Mouse (Mus musculus): ENCODE results near the gene Lrig1. TPM values are rescaled to one million over a fixed set of nuclear protein-coding genes. Genes with fewer than 3 reads are reported as not detected.

Lrig1 gene
- polyA plus RNA-seq, 1 experiment from 2014 or later: 23.5 TPM

DNA sequence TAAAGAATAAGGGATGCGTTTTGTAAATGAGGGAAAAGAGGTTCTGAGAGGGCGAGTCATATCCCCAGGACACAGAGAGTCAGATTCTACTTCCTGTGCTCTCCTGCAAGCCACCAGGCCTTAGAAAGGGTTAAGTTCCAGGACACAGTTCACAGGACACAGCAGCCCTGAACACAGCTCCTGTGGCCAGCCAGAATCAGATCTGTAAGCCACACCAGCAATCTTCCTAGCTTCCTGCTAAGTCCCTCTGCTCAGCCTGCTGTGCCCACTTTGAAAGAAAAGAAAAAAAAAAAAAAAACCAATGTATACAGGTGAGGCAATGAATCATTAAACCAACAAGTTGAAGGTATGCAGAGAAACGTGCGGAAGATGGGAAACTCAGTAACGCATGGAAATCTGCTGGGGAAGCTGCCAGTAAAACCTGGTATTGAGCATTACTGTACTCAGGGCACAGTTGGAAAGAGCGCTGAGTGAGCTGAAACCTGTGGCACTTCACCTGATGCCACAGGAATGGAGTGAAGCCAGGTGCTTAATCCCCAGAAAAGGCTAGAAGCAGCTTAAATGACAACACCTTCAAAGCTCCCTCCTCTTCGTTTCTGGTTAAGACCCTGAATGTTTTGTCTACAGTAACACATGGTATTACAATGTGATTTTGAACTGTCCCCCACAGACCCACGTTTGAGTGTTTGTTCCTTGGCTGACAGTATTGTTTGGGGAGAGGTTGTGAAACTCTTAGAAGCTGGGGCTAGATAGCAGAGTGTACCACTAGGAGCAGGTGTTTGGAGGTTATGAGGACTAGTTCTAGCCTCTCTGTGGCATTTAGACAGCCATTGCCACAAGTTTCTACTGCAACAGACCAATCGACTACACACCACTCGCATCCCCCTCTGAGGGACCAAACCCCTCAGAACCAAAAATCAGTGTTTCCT, 46.3 kb downstream of the Lrig1 start:
- no peaks in the 10 kb centered on the region for H3K9me3 ChIP-seq (ENCODE audit: control insufficient read depth, low read length)
- H3K4me1 ChIP-seq (ENCODE audit: control insufficient read depth, insufficient read depth, low read length): peaks cover 47% of the 10 kb centered on the region
- no peaks in the 10 kb centered on the region for H3K27me3 ChIP-seq (ENCODE audit: control insufficient read depth, insufficient read depth, low read length)
- no peak for ATAC-seq (ENCODE audit: insufficient number of reproducible peaks, low FRiP score, low TSS enrichment, low read depth)
- H3K4me2 ChIP-seq (ENCODE audit: low read depth, severe bottlenecking): no peak overlapping the region
- no peak overlapping the region for H3K9ac ChIP-seq (ENCODE audit: low read length)
- H3K4me3 ChIP-seq (ENCODE audit: low read depth, low read length): no peak overlapping the region
- 67% methylated on average over 10 of the region's 10 CpGs for WGBS
- H3K27ac ChIP-seq (replicated peaks; ENCODE audit: low read depth, low read length): no peak overlapping the region
- DNase-seq (ENCODE audit: low spot score): no peak
- peaks cover 2% of the 10 kb centered on the region; the same call in 1 of the 2 replicates for H3K36me3 ChIP-seq (ENCODE audit: control insufficient read depth, insufficient read depth, low read length)

DNA sequence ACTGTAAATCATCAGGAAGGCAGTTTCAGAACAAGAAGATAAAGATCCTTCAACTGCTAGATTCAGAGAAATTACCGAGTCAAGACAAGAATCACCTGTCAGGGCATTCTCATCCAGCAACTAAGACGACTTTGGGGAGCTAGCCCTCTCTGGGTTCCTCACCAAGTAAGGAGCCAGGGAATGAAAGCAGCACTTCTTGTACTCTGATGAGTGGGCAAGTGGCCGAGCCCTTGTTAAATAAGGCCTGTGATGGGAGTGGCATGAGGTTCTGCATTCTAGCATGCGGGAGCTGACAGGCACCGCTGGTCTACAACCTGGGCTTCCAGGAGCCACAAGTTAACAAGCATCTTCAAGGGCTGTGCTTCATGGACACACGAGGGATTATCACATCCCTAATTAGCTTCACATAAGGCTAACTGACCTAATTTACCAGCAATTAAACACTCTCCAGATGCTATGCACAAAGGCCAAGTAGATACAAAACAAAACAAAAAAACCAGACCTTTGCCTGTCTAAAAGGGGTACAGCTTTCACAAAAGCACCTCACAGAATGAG, 47.2 kb downstream of the Lrig1 start:
- H3K4me3 ChIP-seq (ENCODE audit: low read depth, low read length): no peak overlapping the region

GRCm38 (mm10) chr6:94651541-94651940, 48.4 kb downstream of the Lrig1 start:
- Histone ChIP-seq H3K4me2 (ENCODE audit: low read depth, severe bottlenecking) (no peak overlapping the region), H3K36me3 (ENCODE audit: control insufficient read depth, insufficient read depth, low read length) (peaks cover 2% of the 10 kb centered on the region; the same call in 1 of the 2 replicates), H3K4me3 (ENCODE audit: low read depth, low read length) (no peak overlapping the region), H3K27me3 (ENCODE audit: control insufficient read depth, insufficient read depth, low read length) (no peaks in the 10 kb centered on the region), H3K9ac (ENCODE audit: low read length) (no peak overlapping the region), H3K9me3 (ENCODE audit: control insufficient read depth, low read length) (no peaks in the 10 kb centered on the region), H3K27ac (replicated peaks; ENCODE audit: low read depth, low read length) (no peak overlapping the region), H3K4me1 (ENCODE audit: control insufficient read depth, insufficient read depth, low read length) (peaks cover 48% of the 10 kb centered on the region)
- 84% methylated on average over 17 of the region's 17 CpGs for WGBS
- no peak for DNase-seq (ENCODE audit: low spot score)
- no peak for ATAC-seq (ENCODE audit: insufficient number of reproducible peaks, low FRiP score, low TSS enrichment, low read depth)

More for the DNA sequence above, 47.2 kb downstream of the Lrig1 start:
- Histone ChIP-seq H3K36me3 (ENCODE audit: control insufficient read depth, insufficient read depth, low read length) (peaks cover 2% of the 10 kb centered on the region; the same call in 1 of the 2 replicates), H3K4me1 (ENCODE audit: control insufficient read depth, insufficient read depth, low read length) (peaks cover 47% of the 10 kb centered on the region), H3K27me3 (ENCODE audit: control insufficient read depth, insufficient read depth, low read length) (no peaks in the 10 kb centered on the region), H3K9ac (ENCODE audit: low read length) (no peak overlapping the region), H3K4me2 (ENCODE audit: low read depth, severe bottlenecking) (no peak overlapping the region), H3K9me3 (ENCODE audit: control insufficient read depth, low read length) (no peaks in the 10 kb centered on the region), H3K27ac (replicated peaks; ENCODE audit: low read depth, low read length) (no peak overlapping the region)
- DNase-seq (ENCODE audit: low spot score): no peak
- WGBS: 49% methylated on average over 6 of the region's 6 CpGs
- no peak for ATAC-seq (ENCODE audit: insufficient number of reproducible peaks, low FRiP score, low TSS enrichment, low read depth)

DNA sequence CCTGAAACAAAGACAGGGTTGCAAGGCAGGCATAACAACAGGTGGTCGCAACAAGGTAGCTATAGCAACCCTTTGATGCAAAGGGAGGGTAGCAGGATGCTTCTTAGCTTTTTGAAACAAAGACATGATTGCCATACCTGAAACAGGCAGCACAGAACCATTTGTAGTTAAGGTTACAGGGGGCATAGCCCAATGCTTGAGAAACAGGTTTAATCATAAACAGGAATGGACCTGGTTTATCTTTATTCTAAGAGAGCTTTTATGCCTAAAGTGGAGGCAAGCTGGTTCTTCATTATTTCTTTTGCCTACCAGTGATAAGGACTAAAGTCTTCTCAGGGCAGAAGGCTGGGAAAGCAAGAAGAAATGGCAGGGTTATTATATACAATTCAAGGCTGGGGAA, 50.3 kb downstream of the Lrig1 start:
- 74% methylated on average over 1 of the region's 1 CpGs for WGBS

GRCm38 (mm10) chr6:94648496-94648895, 51.5 kb downstream of the Lrig1 start:
- Histone ChIP-seq H3K4me2 (ENCODE audit: low read depth, severe bottlenecking) (peak overlapping the region; percentile 30; the same call in 1 of the 2 replicates), H3K9me3 (ENCODE audit: control insufficient read depth, low read length) (no peaks in the 10 kb centered on the region), H3K27me3 (ENCODE audit: control insufficient read depth, insufficient read depth, low read length) (no peaks in the 10 kb centered on the region), H3K27ac (replicated peaks; ENCODE audit: low read depth, low read length) (peak overlapping the region; percentile 66), H3K9ac (ENCODE audit: low read length) (no peak overlapping the region; the same call in 1 of the 2 replicates), H3K4me3 (ENCODE audit: low read depth, low read length) (no peak overlapping the region), H3K36me3 (ENCODE audit: control insufficient read depth, insufficient read depth, low read length) (no peaks in the 10 kb centered on the region), H3K4me1 (ENCODE audit: control insufficient read depth, insufficient read depth, low read length) (peaks cover 64% of the 10 kb centered on the region)
- WGBS: 27% methylated on average over 4 of the region's 4 CpGs
- DNase-seq (ENCODE audit: low spot score) (no peak), ATAC-seq (ENCODE audit: insufficient number of reproducible peaks, low FRiP score, low TSS enrichment, low read depth) (no peak)

More for the DNA sequence above, 50.3 kb downstream of the Lrig1 start:
- H3K27me3 ChIP-seq (ENCODE audit: control insufficient read depth, insufficient read depth, low read length): no peaks in the 10 kb centered on the region
- H3K9ac ChIP-seq (ENCODE audit: low read length): no peak overlapping the region
- H3K4me1 ChIP-seq (ENCODE audit: control insufficient read depth, insufficient read depth, low read length): peaks cover 65% of the 10 kb centered on the region
- H3K27ac ChIP-seq (replicated peaks; ENCODE audit: low read depth, low read length): no peak overlapping the region
- H3K4me3 ChIP-seq (ENCODE audit: low read depth, low read length): no peak overlapping the region
- H3K36me3 ChIP-seq (ENCODE audit: control insufficient read depth, insufficient read depth, low read length): no peaks in the 10 kb centered on the region; the same call in 1 of the 2 replicates
- DNase-seq (ENCODE audit: low spot score): no peak
- no peaks in the 10 kb centered on the region for H3K9me3 ChIP-seq (ENCODE audit: control insufficient read depth, low read length)
- H3K4me2 ChIP-seq (ENCODE audit: low read depth, severe bottlenecking): no peak overlapping the region
- ATAC-seq (ENCODE audit: insufficient number of reproducible peaks, low FRiP score, low TSS enrichment, low read depth): no peak

DNA sequence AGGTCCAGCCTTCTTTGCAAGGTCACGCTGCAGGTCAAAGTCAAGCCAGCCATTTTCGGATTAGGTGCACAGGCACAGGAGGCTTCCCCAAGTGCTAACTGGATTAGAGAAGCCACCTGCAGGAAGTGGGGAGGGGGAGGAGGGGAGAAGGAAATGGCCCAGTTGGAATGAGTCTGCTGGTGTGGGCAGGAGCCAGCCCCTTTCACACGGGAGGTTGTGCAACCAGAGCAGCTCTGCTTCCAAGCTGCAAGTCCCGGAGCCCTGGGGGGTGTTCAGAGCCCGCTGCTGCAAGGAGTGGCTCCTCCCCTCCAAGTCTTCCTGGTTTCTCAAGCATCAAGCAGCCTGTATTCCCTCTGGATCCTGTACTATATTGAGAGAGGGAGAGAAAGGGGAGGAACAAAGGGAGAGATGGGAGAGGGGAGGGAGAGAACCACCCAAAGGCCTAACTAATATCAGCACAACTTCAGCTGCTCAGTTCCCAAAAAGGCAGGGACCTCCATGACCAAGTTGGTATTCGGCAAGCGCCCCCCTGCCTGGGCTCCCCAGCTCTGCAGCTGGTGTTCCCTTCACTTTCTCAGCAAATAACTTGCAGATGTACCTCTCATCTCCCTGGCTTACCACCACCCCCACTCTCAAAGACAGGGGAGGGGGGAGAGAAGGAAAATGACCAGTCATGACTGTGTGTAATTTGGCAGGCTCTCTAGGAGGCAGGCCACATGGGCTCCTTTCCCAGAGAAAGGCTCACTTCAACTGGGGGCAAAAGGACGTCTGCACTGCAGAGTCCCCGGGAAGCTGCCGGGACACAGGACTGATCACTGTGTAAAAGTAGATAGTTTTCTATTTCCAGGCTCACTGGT, 52.2 kb downstream of the Lrig1 start:
- Histone ChIP-seq H3K4me3 (ENCODE audit: low read depth, low read length) (no peak overlapping the region), H3K4me2 (ENCODE audit: low read depth, severe bottlenecking) (peak overlapping the region; percentile 30; the same call in 1 of the 2 replicates), H3K27me3 (ENCODE audit: control insufficient read depth, insufficient read depth, low read length) (no peaks in the 10 kb centered on the region), H3K9me3 (ENCODE audit: control insufficient read depth, low read length) (no peaks in the 10 kb centered on the region), H3K4me1 (ENCODE audit: control insufficient read depth, insufficient read depth, low read length) (peaks cover 59% of the 10 kb centered on the region), H3K27ac (replicated peaks; ENCODE audit: low read depth, low read length) (peak overlapping the region; percentile 66), H3K36me3 (ENCODE audit: control insufficient read depth, insufficient read depth, low read length) (no peaks in the 10 kb centered on the region), H3K9ac (ENCODE audit: low read length) (no peak overlapping the region)
- peak; percentile 86 for ATAC-seq (ENCODE audit: insufficient number of reproducible peaks, low FRiP score, low TSS enrichment, low read depth)
- peak; percentile 86 for DNase-seq (ENCODE audit: low spot score)
- WGBS: 3% methylated on average over 10 of the region's 10 CpGs

DNA sequence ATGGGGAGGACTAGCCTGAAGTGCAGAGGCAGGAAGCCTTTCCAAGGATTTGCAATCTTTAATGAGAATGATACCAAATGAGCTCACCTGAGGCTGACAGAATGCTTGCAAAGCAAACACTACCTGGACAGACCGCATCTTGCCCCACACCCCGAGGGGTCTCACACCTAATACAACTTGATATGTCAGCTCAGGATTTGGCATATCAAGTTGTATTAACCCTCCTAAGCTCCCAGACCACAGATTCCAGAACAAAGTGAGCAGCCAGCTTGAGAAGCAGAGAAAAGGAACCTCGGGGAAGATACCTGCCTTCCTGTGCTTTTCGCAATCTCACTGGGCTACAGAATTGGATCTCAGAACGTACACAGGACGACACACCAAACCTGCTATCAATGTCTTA, 53.1 kb downstream of the Lrig1 start:
- WGBS: 67% methylated on average over 6 of the region's 6 CpGs
- Histone ChIP-seq H3K27me3 (ENCODE audit: control insufficient read depth, insufficient read depth, low read length) (no peaks in the 10 kb centered on the region), H3K9ac (ENCODE audit: low read length) (no peak overlapping the region), H3K27ac (replicated peaks; ENCODE audit: low read depth, low read length) (no peak overlapping the region; the same call in 1 of the 2 replicates), H3K4me2 (ENCODE audit: low read depth, severe bottlenecking) (no peak overlapping the region), H3K4me3 (ENCODE audit: low read depth, low read length) (no peak overlapping the region), H3K9me3 (ENCODE audit: control insufficient read depth, low read length) (no peaks in the 10 kb centered on the region), H3K4me1 (ENCODE audit: control insufficient read depth, insufficient read depth, low read length) (peaks cover 53% of the 10 kb centered on the region), H3K36me3 (ENCODE audit: control insufficient read depth, insufficient read depth, low read length) (no peaks in the 10 kb centered on the region)
- no peak for DNase-seq (ENCODE audit: low spot score)
- ATAC-seq (ENCODE audit: insufficient number of reproducible peaks, low FRiP score, low TSS enrichment, low read depth): no peak

All from limb, embryonic 11.5 days (tissue).